In genomic region chr3:129536109-129536508, GRCm38 (mm10) we compare ENCODE assay signal across 8 mouse cellular contexts. TPM values are rescaled to one million over a fixed set of nuclear protein-coding genes. Genes with fewer than 3 reads are reported as not detected.
A peak's percentile ranks its signal among the peaks of the same experiment; 100 is the strongest.
DNase-seq lines count a peak whose midpoint lies in the region; ATAC-seq and TF ChIP-seq lines count a peak whose summit lies in the region.

No protein-coding gene starts in this region.

- H3K27me3 ChIP-seq in E14TG2a.4 (ENCODE audit: insufficient read depth, low read length) = no peaks in the 10 kb centered on the region
- no peaks in the 10 kb centered on the region for H3K27me3 ChIP-seq in forebrain, embryonic 12.5 days
- H3K27me3 ChIP-seq in liver, postnatal 0 days (ENCODE audit: insufficient read depth, low read length) = no peaks in the 10 kb centered on the region
- no peaks in the 10 kb centered on the region for H3K27me3 ChIP-seq in neural tube, embryonic 14.5 days (ENCODE audit: control insufficient read depth, insufficient read depth, low read length)

- H3K36me3 ChIP-seq in E14TG2a.4 (ENCODE audit: insufficient read depth, low read length) = peaks cover 53% of the 10 kb centered on the region
- H3K36me3 ChIP-seq in forebrain, embryonic 12.5 days (replicated peaks) = no peaks in the 10 kb centered on the region
- H3K36me3 ChIP-seq in liver, postnatal 0 days (replicated peaks; ENCODE audit: insufficient read depth, low read length) = 0 out of 2 replicates have a peak, but pooled peaks cover 6% of the 10 kb centered on the region
- H3K36me3 ChIP-seq in neural tube, embryonic 14.5 days (ENCODE audit: control insufficient read depth, insufficient read depth, low read length) = no peaks in the 10 kb centered on the region

- H3K4me1 ChIP-seq in E14TG2a.4 (replicated peaks; ENCODE audit: low read depth, low read length) = peaks cover 74% of the 10 kb centered on the region
- peaks cover 51% of the 10 kb centered on the region for H3K4me1 ChIP-seq in forebrain, embryonic 12.5 days
- peaks cover 16% of the 10 kb centered on the region for H3K4me1 ChIP-seq in liver, postnatal 0 days (ENCODE audit: insufficient read depth)
- peaks cover 19% of the 10 kb centered on the region for H3K4me1 ChIP-seq in neural tube, embryonic 14.5 days (ENCODE audit: control insufficient read depth, insufficient read depth, low read length)

- intact Hi-C loops in heart, postnatal 10 days (cut with DNase I) = loop anchor here (10.0 kb wide), 1 partner anchor 299 kb away; the partner anchor contains the start of genes Cfi and Gar1

- peak; percentile 92 for ATAC-seq in forebrain, embryonic 12.5 days (ENCODE audit: low FRiP score)
- ATAC-seq in liver, postnatal 0 days = peak; percentile 85
- peak; percentile 95 for ATAC-seq in neural tube, embryonic 14.5 days (ENCODE audit: low read depth)

- peak overlapping the region; percentile 98 for H3K9ac ChIP-seq in forebrain, embryonic 12.5 days
- H3K9ac ChIP-seq in liver, postnatal 0 days (replicated peaks) = peak overlapping the region; percentile 47
- peak overlapping the region; percentile 95 for H3K9ac ChIP-seq in neural tube, embryonic 14.5 days (replicated peaks; ENCODE audit: low read depth, low read length)

- no peak for TF ChIP-seq EP300 in liver, postnatal 0 days (IDR thresholded peaks at IDR 0.05; ENCODE audit: low read depth)

- H3K4me3 ChIP-seq in E14TG2a.4 (replicated peaks; ENCODE audit: low read length) = peak overlapping the region; percentile 92
- H3K4me3 ChIP-seq in forebrain, embryonic 12.5 days (replicated peaks) = peak overlapping the region; percentile 87
- peak overlapping the region; percentile 31 for H3K4me3 ChIP-seq in liver, postnatal 0 days (ENCODE audit: low read depth, low read length)
- peak overlapping the region; percentile 88 for H3K4me3 ChIP-seq in neural tube, embryonic 14.5 days (ENCODE audit: low read depth, low read length)

- H3K27ac ChIP-seq in forebrain, embryonic 12.5 days = peak overlapping the region; percentile 97
- peak overlapping the region; percentile 83 for H3K27ac ChIP-seq in liver, postnatal 0 days (ENCODE audit: low read depth)
- H3K27ac ChIP-seq in neural tube, embryonic 14.5 days (ENCODE audit: low read depth, low read length) = peak overlapping the region; percentile 98

- WGBS in forebrain, embryonic 12.5 days = under 1% methylated on average over 11 of the region's 11 CpGs
- WGBS in large intestine, adult 2 months = 2% methylated on average over 11 of the region's 11 CpGs
- WGBS in liver, postnatal 0 days (ENCODE audit: insufficient replicate concordance) = 8% methylated on average over 11 of the region's 11 CpGs
- 1% methylated on average over 11 of the region's 11 CpGs for WGBS in neural tube, embryonic 14.5 days

- peak overlapping the region; percentile 77 for H3K4me2 ChIP-seq in forebrain, embryonic 12.5 days
- H3K4me2 ChIP-seq in liver, postnatal 0 days (ENCODE audit: low read depth, low read length) = peak overlapping the region; percentile 85
- peak overlapping the region; percentile 90 for H3K4me2 ChIP-seq in neural tube, embryonic 14.5 days (ENCODE audit: low read depth, low read length)

- no peak for TF ChIP-seq CTCF in E14TG2a.4 (conservative IDR thresholded peaks at IDR 0.05; ENCODE audit: low read length)
- no peak for TF ChIP-seq CTCF in liver, postnatal 0 days (IDR thresholded peaks at IDR 0.05; ENCODE audit: low read depth)

- no peaks in the 10 kb centered on the region for H3K9me3 ChIP-seq in E14TG2a.4 (ENCODE audit: low read length)
- no peaks in the 10 kb centered on the region for H3K9me3 ChIP-seq in forebrain, embryonic 12.5 days
- H3K9me3 ChIP-seq in liver, postnatal 0 days (ENCODE audit: low read length) = no peaks in the 10 kb centered on the region
- H3K9me3 ChIP-seq in neural tube, embryonic 14.5 days (ENCODE audit: control insufficient read depth, low read length) = no peaks in the 10 kb centered on the region

- DNase-seq in c-Kit-positive CD71-positive TER-119-positive erythroid progenitor cells, embryonic 14.5 days (ENCODE audit: low spot score) = peak; percentile 92
- peak; percentile 87 to 89 for DNase-seq in heart, postnatal 10 days
- DNase-seq in large intestine, adult 2 months (ENCODE audit: low read depth, low spot score) = peak; percentile 98
- peak; percentile 78 for DNase-seq in liver, postnatal 0 days
- peak; percentile 73 for DNase-seq in testis, postnatal 10 days (ENCODE audit: low spot score)

RNA-seq across cellular contexts. Expression of gene Elovl6, which starts 4.0 kb away (rescaled TPM):
- 34.6 and 37.4 TPM in 2 replicates for polyA plus RNA-seq in forebrain, embryonic 12.5 days (2016; fragmentation: Nextera tagmentation; extraction: Ambion mirVana)
- total RNA-seq in heart, postnatal 10 days (2021) = 1 to 10 TPM; 3.3 to 8.1 TPM
- polyA plus RNA-seq in large intestine, adult 2 months (2012; rRNA removed) = 28.4 and 76.8 TPM in 2 replicates
- 6.6 and 8.0 TPM in 2 replicates for polyA plus RNA-seq in liver, postnatal 0 days (2015; fragmentation: Nextera tagmentation; extraction: Ambion mirVana)
- 35.0 and 37.1 TPM in 2 replicates for polyA plus RNA-seq in neural tube, embryonic 14.5 days (2014; fragmentation: Nextera tagmentation; extraction: Ambion mirVana)

Comparison
In these comparisons a context has a peak if more than half of its experiments do, and no peak if none do; other contexts are left out.
1. Peak in every context shown above with its lines: DNase-seq, ATAC-seq, H3K4me3 ChIP-seq and H3K27ac ChIP-seq.
2. H3K4me3 ChIP-seq: peak in every context shown above with its lines; median percentile 92 in E14TG2a.4; 88 in neural tube, embryonic 14.5 days; 87 in forebrain, embryonic 12.5 days; 31 in liver, postnatal 0 days.
3. H3K9ac ChIP-seq: peak in every context shown above with its lines; median percentile 98 in forebrain, embryonic 12.5 days; 95 in neural tube, embryonic 14.5 days; 47 in liver, postnatal 0 days.